Mouse (Mus musculus): ENCODE measurements at regions not wholly inside any gene's neighbourhood (a gene's known extent, or its start where the extent isn't known, plus 50 kb on each side); places are given as distances from the start of the nearest gene placed in this dataset.

DNA sequence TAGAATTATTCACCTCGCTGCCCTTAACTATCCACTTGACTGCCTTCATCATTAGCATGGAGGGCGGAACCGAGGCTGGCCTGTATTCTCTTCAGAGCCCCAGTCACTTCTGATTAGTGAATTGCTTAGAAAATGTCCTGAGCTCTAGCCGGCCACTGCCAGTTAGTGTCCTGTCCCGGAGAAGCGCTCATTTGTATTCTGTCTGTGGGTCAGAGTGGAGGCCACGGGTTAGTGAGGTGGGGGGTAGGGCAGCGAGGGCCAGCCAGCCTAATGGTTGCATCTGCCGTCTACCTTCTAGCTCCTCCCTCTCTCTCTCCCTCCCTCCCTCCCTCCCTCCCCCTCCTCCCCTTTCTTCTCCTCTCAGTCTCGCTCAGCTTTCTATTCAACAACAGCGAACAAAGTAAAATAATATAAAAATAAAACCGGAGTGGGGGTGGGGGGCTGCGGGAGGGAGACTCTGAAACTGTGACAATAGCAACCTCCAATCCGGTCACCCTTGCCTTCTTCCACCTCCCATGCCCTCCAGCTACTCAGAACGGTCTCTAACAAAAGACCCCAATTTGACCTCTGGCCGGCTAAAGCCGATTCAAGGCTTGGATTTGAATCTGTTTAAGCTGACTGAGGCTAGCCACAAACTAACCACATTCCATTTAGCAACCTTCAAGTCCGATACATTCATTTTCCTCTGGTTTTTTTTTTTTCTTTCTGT lies 155.6 kb upstream of the Klf3 start:
- no peak for DNase-seq (ENCODE audit: low read depth, low spot score)

DNA sequence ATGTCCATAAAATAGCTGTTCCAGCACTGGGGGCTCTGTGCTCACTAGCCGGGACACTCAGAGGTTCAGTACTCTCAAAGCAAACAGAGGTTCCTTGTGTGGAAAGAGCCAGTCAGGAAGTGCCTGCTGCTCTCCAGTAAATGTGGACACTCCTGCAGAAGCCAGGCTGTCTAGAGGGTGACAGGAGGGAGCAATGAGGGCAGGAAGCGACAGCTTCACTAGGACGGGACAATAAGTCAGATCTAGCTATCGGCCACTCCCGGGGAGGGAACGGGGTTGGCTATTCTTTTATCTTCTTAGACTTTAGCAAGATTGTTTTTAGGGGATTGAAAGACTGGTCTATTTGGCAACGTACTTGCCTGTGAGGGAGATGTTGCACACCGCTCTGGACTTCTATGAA lies 154.7 kb upstream of the Klf3 start:
- no peak for DNase-seq (ENCODE audit: low read depth, low spot score)

- DNase-seq (ENCODE audit: low read depth, low spot score), result no peak
Observed at GRCm38 (mm10) chr5:64651407-64651806, 151.8 kb upstream of the Klf3 start.

DNA sequence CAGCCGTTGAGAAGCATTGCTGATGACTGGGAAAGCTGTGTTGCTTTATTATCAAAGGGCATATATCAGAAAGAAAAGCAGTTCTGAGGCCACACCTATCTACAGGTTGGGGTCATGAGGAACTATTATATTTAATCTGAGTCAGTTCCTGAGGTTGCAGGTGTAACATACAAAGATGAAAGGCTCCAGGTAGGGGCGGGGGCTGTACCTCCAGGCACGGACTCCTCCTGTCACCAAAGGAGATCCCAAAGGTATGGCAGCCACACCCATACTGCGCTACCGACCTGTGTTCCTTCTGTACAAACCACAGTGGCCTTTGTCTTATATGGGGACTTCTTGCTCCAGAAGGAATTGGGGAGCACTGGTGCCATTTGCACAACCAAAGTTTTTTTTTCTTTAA lies 149.4 kb upstream of the Klf3 start:
- no peak for DNase-seq (ENCODE audit: low read depth, low spot score)

DNA sequence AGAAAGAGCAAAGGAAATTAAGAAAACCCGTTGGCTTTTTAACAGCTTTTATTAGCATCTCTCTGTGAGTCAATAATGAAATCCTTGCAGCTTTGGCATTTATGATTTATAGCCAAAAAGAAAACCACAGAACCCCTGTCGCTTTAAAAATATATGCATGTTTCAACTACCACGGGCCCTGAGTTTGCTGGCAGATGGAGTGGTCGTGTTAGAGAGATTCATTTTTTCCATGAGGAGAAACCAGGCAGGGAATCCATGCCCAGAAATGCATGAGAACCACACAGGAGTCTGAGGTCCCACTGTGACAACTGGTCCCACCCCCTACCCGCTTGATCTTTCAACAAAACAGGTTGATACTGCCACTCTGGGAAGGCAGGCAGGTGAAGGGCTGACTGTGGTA lies 147.9 kb upstream of the Klf3 start:
- DNase-seq (ENCODE audit: low read depth, low spot score), result no peak

GRCm38 (mm10) chr5:64661959-64662358 lies 141.2 kb upstream of the Klf3 start:
- no peak for DNase-seq (ENCODE audit: low read depth, low spot score)

DNA sequence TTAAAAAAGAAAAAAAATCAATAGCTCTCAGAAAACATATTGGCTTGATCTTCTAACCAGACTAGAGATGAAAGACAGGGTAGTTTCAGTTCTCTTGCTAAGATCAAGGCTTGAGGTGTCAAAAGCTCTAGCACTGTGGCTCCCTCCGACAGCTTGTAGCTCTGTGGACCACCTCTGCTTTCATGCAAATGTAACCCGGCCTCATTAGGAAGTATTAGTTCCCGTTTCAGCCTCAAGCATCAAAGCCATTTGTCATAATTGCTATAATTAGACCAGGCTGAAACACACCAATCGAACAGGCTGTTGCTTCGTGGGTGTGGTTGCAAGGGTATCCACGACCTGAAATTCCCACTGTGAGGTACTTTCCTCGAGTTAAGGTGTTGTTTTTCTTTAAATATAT lies 140.7 kb upstream of the Klf3 start:
- DNase-seq (ENCODE audit: low read depth, low spot score), result no peak

DNA sequence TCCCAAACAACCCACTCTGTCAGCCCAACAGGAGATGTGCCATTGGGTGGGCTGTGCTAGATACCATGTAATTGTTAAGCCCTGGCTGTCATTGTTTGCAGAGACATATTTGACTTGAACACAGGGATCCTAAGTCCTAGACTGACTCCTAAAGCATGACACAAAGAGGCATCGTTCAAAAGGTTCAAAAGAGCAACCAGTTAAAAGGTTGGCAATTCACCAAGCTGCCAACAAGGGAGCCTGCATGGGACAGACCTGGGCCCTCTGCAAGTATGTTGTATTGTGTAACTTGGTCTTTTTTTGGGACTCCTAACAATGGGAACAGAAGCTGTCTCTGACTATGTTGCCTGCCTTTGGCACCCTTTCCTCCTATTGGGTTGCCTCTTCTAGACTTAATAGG lies 139.4 kb upstream of the Klf3 start:
- no peak for DNase-seq (ENCODE audit: low read depth, low spot score)

- no peak for DNase-seq (ENCODE audit: low read depth, low spot score)
Observed at GRCm38 (mm10) chr5:64665064-64665463, 138.1 kb upstream of the Klf3 start.

DNA sequence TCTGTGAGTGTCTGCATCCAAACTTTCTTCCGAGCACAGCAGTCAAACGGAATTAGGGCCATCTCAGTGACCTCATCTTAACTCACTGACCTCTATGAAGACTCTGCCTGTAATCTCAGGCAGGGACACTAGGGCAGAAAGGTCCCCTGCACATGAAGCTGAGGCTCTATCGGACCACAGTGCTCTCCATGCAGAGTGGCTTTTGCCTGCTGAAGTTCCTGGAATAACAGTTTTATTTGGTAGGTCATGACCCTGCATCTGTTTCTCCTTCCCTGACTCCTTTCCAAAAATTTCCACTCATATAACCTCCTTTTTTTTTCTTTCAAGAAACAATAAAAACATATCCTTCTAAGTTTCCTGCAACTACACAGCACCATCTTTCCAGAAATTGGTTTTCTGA lies 136.9 kb upstream of the Klf3 start:
- DNase-seq (ENCODE audit: low read depth, low spot score), result no peak

GRCm38 (mm10) chr5:64667053-64667452 lies 136.1 kb upstream of the Klf3 start:
- peak; percentile 22 for DNase-seq (ENCODE audit: low read depth, low spot score)

DNA sequence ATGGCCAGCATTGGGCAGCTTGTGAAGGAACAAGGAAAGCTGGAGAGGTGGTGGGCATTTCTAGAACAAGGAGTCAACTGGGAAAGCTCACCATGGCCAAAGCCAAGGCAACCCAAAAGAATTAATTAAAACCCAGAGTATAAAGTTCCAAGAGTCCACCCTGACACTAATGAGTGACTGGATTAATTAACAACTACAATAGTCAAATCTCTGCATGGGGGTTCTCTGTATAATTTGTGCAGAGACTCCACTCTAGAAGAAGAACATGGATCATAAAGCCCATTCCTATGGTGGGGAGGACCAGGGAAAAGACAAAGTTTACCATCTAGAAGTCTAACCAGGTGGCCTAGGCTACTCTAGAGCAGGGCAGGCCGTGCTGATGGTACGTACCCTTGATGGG lies 129.3 kb upstream of the Klf3 start:
- DNase-seq (ENCODE audit: low read depth, low spot score), result no peak

DNA sequence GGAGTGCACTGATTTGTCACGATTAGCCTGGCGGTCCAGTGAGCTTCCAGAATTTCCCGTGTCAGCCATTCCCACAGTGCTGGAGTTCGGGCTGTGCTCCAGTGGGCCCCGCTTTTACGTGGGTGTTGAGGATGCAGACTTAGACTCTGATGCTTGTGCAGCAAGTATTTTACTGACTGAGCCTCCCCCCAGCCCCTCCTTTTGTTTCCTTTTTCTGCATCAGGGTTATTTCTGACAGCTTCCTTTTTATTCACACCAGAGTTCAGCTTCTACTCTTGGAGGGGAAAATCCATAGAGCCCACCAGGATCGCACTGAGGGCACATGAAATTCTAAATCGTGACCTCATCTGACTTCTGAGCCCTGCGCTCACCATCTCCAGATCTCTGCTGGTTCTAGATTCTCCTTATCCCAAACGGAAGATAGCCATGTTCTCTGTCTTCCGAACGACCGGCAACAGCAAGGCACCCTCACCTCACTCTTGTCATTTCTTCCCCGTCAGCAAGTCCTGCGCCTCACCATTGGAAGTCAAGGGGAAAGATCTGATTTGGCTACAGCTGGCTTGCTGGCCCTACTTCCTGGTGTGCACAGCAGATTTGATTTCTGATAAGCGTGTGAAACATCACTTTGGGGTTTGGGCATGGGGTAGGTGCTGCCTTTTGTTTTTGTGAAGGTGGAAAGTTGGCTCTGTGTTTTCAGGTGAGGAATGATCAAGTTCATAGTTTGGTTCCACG lies 126.8 kb upstream of the Klf3 start:
- no peak for DNase-seq (ENCODE audit: low read depth, low spot score)

GRCm38 (mm10) chr5:64676946-64677588 lies 126.1 kb upstream of the Klf3 start:
- DNase-seq (ENCODE audit: low read depth, low spot score), result no peak

GRCm38 (mm10) chr5:64678706-64679105 lies 124.5 kb upstream of the Klf3 start:
- DNase-seq (ENCODE audit: low read depth, low spot score), result no peak

- DNase-seq (ENCODE audit: low read depth, low spot score), result no peak
Observed at GRCm38 (mm10) chr5:64679996-64680625, 123.1 kb upstream of the Klf3 start.

DNA sequence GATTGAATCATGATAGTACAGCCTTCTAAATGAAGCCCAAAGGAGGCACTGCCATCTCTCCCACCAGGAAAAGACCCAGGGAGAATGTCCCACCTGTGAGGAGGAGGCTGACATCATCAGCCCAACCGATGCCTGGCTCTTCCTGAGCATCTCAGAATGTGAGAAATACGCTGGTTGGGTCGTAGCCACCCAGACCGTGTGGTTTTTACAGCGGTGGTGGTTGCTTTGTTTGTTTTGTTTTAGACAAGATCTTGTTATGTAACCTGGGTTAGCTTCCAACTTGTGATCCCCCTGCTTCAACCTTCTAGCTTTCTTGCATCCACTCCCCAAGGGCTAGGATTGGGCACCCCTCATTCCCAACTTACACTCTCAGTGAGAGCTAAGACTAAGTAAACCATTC lies 122.0 kb upstream of the Klf3 start:
- no peak for DNase-seq (ENCODE audit: low read depth, low spot score)

DNA sequence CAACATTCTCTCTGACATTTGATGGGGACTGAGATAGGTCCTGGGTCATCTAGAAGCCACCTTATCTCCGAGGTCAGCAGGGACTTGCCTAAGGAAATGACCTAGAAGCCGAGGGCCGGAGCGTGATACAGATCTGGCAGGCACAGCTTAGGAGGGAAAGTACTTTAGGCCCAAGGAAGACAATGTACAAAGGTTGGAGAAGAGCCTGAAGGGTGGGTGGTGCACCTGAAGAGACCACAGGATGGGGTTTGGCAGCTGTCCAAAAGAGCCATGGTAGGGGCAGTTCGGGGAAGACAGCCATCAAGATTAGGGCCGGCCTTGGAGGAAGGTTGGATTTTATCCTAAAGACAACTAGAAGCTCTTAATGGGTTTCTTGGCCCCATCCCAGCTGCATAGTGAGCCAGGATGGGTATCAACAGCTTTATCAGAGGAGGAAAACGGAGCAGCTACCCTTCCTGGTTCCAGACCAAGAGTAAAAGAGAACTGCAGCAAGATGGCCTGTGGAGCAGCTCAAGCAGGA lies 120.8 kb upstream of the Klf3 start:
- no peak for DNase-seq (ENCODE audit: low read depth, low spot score)

GRCm38 (mm10) chr5:64683419-64683818 lies 119.8 kb upstream of the Klf3 start:
- DNase-seq (ENCODE audit: low read depth, low spot score), result no peak

DNA sequence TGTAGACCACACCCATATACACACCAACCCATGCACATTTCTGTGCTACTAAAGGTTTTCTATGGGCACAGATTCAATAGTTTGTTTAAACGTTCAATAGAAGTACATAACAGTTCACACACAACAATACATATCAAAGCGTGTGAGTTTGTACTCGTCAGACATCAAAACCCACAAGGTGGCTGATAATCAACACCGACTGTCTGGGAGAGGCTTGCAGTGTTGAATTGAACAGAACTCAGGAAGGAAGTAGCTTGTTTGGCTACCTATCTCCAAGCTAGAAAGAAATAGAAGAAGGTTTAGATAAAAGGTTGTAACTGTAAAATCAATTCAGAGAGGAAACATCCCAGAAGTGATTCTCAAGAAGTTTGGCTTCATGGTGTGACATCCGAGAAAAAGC lies 118.9 kb upstream of the Klf3 start:
- DNase-seq (ENCODE audit: low read depth, low spot score), result no peak

GRCm38 (mm10) chr5:64690148-64690547 lies 113.0 kb upstream of the Klf3 start:
- DNase-seq (ENCODE audit: low read depth, low spot score), result no peak

GRCm38 (mm10) chr5:64691406-64692100 lies 111.6 kb upstream of the Klf3 start:
- no peak for DNase-seq (ENCODE audit: low read depth, low spot score)
